Mouse (Mus musculus) megakaryocyte, adult 5-6 weeks (primary cell): Measurements from ENCODE around the gene Sfxn4. TPM values are rescaled to one million over a fixed set of nuclear protein-coding genes. Genes with fewer than 3 reads are reported as not detected.
A peak's percentile ranks its signal among the peaks of the same experiment; 100 is the strongest.
"Not testable (repeated sequence)": the region's sequence is repeated elsewhere in the genome, so short reads cannot be mapped to it uniquely, and the experiment has no call there.

Source experiments
- ATAC-seq: 2 replicates; pipeline ENCODE4 v1.8.0; 2016; ENCODE audit warnings: mild to moderate bottlenecking, inconsistent platforms; ENCODE audit not compliant: poor library complexity, severe bottlenecking
- total RNA-seq, 2 experiments: library from RNA; stranded (forward) in 1 of 2; stranded (reverse) in 1 of 2; fragments of 153-499, 151-499 nt in 1 of 2; fragments of 221-1000, 200-1000 nt in 1 of 2; gene quantifications; 2 replicates each; pipeline versions ENCODE4 v1.2.3 to v1.2.4; 2015 to 2017

Sfxn4 gene
- total RNA-seq (2015), result 0.80 and 1.3 TPM in 2 replicates
- 0.37 and 0.69 TPM in 2 replicates for total RNA-seq (2017)

DNA sequence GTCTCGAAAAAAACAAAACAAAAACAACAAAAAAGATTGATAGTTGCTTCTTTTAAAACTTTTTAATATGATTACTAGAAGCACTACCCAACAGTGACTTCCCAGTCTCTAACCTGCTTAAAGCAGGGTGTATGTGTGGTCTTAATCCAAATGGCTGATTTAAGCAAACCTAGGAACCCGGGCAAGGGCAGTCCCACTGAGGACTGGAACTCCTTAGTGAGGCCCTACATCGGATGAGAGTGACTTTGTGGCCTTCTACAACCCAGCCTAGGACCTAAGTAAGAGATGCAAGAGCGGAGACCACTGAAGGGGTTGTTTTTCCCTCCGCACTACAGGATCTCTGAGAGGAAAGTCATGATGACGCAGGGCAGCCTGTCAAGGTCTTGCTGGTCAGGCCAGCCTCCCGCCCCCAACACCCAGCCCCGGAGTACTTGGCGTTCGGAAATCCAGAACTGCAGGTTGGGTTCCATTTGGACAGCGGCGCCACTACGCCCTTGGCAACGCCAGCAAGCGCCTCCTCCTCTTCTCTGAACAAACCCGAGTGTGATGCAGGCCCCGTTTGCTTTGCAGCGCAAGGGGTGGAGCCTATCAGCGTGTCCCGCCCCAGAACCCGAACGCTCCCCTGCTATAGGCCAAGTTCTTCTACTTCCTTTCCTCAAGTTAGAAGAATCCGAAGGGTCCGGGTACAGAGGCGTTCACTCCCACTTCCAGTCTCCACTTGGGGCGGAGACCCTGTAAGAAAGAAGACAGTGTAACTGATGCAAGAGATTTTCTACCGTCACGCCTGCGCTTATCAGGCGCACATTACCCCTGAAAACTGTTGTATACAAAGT, at the start of gene Sfxn4:
Sfxn4 (minus strand) TSS at position 612 of the 833 bp plus-strand sequence.
- peak; percentile 100 for ATAC-seq

DNA sequence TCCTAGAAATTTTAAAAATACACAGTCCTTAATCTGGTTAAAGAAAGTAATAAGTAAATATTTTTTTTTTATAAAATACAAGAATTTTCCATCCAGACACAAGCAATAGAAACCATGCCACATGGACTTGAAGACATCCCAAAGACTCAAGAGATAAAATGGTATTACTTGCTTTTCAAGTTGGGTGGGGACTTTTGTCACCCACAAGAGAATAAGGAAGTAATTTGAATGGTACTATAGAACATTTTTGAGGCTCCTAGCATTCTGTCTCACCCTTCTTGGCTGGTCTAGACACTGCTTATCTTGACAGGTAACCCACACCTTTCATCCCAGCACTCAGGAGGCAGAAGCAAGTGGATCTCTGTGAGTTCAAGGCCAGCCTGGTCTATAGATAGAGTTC, 49.0 kb upstream of the Sfxn4 start:
- no peak for ATAC-seq

DNA sequence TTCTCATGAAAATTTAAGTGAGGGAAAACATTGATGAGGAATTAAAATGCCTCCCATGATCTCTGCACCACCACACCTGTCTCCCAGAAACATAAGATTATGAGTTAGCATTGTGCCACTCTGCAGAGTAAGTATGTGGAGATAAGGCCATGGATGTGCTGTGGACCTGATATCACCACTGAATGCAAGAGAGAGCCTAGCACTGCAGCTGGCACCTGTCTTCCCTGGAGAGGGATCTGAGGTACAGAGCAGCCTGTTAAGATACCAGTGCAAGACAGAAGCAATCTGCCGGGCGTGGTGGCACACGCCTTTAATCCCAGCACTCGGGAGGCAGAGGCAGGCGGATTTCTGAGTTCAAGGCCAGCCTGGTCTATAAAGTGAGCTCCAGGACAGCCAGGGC, 44.2 kb upstream of the Sfxn4 start:
- no peak for ATAC-seq

DNA sequence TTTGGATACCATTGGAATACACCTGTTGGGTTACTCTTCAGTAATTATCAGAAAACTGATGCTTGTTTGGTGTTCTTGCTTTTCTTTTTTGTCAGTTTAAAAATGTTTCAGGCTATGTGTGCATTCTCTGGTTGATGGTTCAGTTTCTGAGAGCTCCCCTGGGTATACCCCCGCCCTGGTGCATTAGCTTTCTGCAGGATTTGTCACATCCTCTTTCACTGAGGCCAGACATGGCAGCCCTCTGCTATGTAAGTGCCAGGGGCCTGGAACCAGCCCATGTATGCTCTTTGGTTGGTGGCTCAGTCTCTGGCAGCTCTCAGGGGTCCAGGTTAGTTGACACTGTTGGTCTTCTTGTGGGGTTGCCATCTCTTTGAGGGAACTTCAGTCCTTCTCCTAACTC, 42.7 kb upstream of the Sfxn4 start:
- no peak for ATAC-seq

DNA sequence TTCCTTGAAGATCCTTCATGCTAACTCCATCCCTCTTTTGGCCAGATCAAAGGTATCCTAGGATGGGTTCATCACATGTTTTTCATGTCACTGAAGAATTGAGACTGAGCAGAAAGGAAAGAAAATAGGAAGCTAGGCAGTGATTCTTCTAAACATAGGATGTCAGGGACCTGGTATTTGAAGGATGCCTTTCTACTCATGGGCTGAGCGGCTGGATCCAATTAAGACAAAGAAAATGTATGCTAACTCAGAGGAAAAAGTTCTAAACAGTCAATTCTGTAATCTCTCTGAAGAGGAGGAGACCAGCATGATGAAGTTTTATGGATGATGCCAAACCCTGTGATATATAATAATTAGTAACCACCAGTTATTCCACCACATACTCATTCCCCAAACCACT, 41.9 kb upstream of the Sfxn4 start:
- no peak for ATAC-seq

DNA sequence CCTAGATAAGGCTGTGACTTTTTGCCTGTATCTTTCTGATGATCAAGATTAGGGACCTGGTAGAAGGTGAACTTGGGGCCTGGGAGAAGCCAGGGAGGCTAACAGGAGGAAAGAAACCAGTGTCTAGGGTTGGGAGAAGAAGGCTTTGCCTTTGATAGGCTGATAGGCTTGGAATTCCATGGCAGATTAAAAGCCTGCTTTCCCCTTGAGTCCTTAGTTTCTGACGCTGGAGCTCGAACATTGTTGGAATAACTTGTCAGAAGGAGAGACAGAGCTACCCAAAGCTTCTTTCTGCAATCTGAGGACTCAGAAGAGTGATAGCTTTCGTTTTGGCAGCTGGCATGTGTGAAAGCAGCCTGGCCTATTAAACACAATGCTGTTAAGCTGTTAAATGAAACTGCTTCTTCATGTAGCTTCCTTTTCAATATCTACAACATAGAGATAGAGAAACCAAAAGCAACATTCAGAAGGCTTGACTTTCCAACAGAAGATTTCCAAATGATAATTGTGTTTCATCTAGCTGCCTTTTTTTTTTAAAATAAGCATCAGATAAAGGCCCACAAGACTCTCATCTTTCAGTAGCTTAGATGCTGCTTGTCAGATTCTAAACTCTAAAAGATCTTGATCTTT, 34.1 kb upstream of the Sfxn4 start:
- ATAC-seq, result peak; percentile 34; the same call in 1 of the 2 replicates

DNA sequence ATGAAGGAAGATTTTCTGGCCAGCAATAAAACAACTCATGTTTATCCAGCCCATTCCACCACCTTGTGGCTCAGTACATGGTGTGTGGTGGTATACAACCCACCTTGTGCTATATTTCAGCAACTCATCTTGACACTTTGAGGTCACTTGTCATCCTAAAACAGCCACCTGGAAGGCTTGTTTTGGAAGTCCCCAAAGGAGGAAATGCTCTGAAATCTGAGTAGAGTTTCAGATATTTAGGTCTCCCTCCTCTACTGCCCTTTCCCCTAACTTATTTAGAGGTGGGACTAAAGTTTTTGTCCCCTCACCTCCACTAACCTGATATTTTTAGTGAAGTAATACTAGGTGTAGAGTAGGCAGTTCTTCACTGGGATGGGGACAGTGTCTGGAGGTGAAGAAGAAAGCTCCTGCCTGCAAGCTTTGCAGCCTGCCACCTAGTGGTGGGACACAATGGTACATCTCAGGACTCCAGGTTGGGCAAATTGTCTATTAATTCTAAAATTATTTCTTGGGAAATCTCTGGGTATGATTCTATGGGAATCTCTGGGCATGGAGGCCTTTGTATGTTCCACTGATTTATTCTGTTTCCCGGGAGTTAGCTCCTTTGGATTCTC, 30.8 kb upstream of the Sfxn4 start:
- ATAC-seq, result peak; percentile 39

DNA sequence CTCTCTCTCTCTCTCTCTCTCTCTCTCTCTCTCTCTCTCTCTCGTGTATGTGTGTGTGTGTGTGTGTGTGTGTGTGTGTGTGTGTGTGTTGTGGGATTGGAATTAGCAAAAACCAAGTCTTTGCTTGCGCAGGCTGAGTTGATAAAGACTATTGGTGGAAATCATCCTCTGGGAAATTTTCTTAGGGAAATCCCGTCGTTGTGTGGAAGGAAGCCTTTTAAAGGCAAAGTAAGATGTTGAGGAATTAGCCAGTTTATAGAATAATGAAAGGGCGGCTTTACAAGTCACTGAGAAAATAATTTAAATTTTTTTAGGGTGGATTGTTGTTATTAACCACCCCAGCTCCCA, 29.8 kb upstream of the Sfxn4 start:
- ATAC-seq, result no peak

DNA sequence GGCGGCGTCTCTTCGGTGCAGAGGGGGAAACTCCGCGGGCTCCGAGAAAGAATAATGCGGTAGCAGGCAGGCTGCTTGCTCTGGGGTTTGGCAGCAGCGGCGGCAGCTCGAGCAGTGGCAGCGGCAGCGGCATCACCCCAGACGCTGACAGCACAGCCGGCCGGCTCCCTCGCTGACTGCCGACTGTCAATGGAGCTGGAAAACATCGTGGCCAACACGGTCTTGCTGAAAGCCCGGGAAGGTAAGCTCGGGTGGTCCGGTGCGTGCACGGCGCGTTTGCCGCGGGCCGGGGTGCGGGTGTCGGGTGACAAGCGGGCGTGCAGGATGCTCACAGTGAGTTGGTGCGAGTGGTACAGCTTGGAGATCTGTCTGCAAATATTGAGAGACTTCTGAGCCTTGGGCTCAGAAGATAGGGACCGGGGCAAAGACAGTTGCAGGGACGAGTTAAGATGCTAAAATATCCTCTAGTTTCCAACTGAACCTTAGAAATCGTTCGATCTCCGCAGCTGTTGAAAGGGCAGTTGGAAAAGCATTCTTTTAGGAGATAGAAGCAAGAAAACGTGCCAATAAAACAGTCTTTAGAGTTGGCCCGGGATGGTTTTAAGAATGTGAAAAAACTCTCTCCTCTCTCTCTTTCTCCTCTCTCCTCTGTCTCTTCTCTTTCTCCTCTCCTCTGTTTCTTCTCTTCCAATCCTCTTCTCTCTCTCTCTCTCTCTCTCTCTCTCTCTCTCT, 29.3 kb upstream of the Sfxn4 start:
- peak; percentile 7; the same call in 1 of the 2 replicates for ATAC-seq

DNA sequence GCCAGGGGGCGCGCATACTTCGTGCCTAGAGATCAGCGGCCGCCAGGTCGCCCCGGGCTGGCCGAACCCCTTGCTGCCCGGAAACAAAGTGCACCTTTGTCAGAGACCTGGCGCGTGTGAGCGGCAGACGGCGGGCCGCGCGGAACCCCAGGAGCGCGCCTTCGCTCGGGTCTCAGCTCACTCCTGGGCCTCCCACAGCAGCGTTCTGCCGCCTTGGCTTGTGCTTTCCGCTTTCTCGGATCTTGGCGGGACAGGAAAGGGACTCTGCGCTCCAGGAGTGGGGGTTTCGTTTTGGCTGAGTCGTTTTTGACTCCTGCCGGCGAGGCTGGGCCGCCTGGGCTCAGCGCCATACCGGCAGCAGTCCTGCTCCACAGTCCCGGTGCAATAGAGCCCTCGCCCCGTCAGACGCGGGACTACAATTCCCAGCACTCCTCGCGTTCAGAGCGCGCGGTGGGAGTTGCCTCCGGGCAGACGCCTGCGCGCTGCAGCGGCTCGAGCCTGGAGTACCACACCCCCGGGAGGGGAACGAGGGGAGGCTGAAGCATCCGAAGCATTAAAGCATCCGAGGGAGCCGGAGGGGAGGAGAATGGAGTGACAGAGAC, 28.5 kb upstream of the Sfxn4 start, which contains the start of gene Grk5:
Grk5 (plus strand) TSS at position 36 of the 602 bp plus-strand sequence.
- ATAC-seq, result peak; percentile 92

DNA sequence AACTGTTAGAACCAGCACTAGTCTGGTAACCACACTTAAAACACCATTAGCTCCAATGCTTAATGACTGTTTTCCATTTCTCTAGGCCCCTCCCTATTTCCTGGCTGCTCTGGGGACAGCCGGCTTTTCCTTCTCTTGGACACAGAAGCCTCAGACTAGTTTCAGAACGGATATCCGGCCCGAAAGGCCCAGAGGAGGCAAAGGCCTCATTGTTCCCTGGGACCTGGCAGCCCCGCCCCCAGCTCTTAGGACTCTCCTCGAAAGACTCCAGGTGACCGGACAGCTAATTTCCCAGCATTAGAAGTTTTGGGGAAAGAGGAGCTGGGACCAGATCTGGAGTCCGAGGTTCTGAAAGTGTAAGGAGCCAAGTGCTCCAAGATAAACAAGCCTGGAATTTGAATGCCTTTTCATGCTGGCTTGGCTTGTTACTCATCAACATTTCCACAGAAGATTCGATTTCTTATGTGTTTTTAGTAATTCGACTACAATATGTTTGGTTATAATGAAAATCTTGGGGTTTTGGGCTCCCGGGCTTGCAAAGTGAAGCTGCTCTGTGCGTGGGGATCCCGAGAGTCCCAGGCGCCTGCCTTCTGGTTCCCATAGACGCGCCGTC, 27.9 kb upstream of the Sfxn4 start:
- no peak for ATAC-seq

DNA sequence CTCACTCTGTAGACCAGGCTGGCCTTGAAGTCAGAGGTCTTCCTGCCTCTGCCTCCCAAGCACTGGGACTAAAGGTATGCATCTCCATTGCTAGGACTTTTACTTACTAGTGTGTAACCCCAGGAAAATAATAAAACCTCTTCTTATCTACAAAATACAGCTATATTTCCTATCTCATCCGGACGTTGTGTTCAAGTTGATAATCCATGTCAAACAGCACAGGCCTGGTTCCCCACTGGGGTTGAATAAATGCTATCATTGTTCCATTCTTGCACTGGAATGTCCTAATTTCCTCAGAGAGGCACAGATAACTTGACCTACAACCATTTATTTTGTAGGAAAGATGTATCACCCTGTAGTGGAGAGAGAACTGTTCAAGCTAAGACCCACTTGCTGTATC, 26.4 kb upstream of the Sfxn4 start:
- ATAC-seq, result no peak

DNA sequence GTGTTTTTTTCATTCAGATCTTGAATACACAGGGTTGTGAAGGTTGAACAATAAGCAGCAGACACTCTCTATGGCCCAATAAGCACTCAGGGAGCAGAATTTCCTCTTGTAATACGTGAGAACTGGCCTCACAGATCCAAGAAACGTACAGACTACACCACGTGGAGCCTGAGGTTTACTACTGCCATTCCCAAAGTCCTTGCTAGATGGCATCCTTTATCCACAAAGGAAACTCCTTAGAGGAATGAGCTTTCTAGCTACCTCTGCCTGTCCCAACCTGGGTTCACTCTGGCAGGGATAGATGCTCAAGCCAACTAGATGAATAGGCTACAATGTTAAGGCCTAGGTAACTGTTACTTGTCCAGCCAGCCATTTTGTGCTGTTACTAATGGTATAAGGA, 21.9 kb upstream of the Sfxn4 start:
- ATAC-seq, result no peak

DNA sequence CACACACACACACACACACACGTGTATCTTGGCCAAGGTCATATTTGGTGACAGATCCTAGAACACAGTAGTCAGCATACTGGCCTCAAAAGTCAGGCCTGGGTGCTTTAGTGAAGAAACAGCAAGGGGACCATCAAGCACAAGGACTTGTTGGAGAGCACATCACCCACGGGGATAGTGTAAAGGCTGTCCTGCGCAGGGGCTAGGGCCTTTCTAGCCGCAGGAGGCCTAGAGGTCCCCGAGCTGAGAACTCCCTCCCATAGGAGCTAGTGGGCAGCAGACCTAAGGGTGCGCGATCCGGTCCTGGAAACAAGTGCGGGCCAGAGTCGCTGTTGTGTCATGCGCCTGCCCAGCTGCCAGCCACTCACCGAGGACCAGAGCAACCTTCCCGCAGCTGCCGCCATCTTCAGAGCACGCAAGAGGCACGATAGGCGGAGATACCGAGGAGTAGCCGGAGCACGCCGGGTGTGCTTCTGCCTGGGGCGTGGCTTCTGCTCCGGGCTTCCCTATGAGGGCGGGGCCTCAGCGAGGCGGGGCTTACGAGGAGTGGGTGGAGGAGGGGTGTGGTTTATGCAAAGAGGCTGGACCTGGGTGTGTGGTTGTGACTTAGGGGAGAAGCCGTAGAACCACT, 12.9 kb upstream of the Sfxn4 start, which contains the start of gene Prdx3:
Prdx3 (minus strand) TSS at position 493 of the 631 bp plus-strand sequence.
- peak; percentile 99 for ATAC-seq

DNA sequence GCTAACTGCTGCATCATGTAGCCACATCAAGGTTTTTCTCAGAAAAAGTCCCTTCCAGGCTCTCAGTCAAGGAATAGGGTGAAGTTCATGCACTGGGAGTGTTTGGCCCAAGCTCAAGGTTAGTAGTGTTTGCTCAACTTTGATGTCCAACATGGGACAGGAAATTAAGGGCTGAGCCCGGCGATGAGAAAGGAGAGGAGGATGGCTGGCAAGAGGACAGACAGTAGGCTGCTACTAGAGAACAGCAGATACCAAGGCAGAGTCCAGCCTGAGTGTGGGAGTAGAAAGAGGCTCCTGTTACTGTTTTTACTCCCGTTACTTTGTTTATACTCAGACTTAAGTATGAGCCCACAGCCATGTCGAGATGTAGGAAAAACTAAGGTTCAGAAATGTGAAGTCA, 12.2 kb upstream of the Sfxn4 start:
- ATAC-seq, result no peak

DNA sequence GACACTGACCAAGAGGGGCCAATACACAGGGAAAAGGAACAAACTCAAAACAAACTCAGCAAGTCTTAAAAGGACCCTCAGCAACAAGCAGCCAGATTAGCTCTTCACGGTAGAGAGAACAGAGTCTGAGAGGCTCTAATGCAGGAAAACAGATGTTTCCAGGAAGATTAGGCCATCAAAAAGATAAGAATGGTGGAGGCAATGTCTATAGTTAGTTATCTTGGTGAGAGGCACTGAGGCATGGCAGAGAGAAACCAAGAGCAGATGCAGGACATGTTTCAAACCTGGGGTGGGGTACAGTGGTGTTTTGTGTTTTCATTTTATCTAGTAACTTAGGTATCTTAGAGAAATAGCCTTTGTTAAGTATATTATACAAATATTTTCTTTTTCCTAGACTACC, 11.0 kb upstream of the Sfxn4 start:
- no peak for ATAC-seq

DNA sequence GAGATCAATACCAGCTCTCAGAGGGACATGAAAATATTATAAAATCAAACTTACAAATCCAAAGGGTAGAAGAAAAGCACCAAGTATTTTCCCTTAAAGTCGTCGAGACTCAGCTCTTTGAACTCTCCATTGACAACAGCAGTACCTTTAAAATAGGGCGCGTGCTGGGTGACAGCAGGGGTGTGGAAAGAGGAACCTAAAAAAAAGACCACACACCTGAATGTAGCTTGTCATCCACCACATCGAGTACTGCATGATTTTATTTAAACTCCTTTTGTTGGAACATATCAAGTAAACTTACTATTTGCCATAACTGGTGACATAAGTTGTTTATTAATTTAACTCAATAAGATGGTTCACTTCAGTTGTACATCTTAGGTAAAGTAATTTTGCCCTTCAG, 10.1 kb upstream of the Sfxn4 start:
- no peak for ATAC-seq

DNA sequence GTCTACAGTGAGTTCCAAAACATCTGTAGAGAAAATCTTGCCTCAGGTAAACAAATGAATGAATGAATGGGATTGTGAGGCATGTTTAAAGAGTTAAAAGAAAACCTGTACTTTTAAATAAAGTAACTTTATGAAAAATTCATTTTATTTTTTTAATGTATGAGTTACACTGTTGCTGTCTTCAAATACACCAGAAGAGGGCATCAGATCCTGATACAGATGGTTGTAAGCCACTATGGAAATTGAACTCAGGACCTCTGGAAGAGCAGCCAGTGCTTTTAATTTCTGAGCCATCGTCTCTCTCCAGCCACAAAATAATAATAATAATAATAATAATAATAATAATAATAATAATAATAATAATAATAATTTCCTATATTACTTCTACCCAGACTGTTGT, 9.2 kb upstream of the Sfxn4 start:
- no peak for ATAC-seq

DNA sequence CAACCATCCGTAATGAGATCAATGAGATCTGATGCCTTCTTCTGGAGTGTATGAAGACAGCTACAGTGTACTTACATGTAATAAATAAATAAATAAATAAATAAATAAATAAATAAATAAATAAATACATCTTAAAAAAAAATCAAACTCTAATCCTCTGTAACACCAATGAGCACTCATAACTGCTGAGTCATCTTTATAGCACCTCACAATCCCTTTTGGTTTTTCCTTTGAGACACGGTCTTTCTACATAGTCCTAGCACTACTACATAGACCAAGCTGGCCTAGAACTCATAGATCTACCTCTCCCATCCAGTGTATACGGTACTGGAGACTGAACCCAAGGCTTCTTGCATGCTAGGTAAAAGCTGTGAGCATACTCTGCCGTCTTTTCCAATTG, 4.9 kb upstream of the Sfxn4 start:
- ATAC-seq, result not testable (repeated sequence)

DNA sequence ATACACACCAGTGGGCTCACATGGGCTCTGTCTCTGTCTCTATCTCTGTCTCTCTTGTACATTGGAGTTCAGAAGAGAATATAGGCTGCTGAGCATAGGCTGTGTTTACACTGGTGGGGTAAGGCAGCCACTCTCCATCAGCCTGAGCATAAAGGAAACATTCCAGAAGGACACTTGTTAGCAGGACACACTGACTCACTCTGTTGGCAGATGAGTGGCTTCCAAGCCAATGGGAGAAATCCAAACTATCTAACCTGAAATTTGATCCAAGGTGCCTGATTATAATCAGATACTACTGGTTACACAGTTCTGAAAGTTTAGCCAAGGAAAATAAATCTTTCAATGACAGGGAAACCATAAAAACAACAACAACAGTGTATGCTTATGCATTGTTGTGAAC, 15.5 kb downstream of the Sfxn4 start:
- no peak for ATAC-seq
